Mouse (Mus musculus): Measurements from ENCODE around the gene Tenm2. TPM values are rescaled to one million over a fixed set of nuclear protein-coding genes. Genes with fewer than 3 reads are reported as not detected.

Gene Tenm2
- total and polyA plus RNA-seq, 3 experiments: not detected

GRCm38 (mm10) chr11:36469811-36470551 is 765.8 kb downstream of the Tenm2 start:
- H3K27ac ChIP-seq (ENCODE audit: insufficient read depth, low read depth): no peak overlapping the region
- no peaks in the 10 kb centered on the region for H3K4me1 ChIP-seq (ENCODE audit: control insufficient read depth in 1 of 2, insufficient read depth in 2 of 2)
- no peak overlapping the region for H3K4me3 ChIP-seq (replicated peaks in 1 of 3; ENCODE audit: low read depth in 2 of 3, low read length in 2 of 3, poor library complexity in 1 of 3)
- H3K9ac ChIP-seq (ENCODE audit: insufficient read depth, low read depth): no peak overlapping the region
- peaks cover 84% of the 10 kb centered on the region for H3K9me3 ChIP-seq (replicated peaks; ENCODE audit: low read length)
- H3K4me2 ChIP-seq (ENCODE audit: insufficient read depth, low read depth, poor library complexity, severe bottlenecking): no peak overlapping the region
- H3K27me3 ChIP-seq (replicated peaks): no peaks in the 10 kb centered on the region
- no peaks in the 10 kb centered on the region for H3K79me2 ChIP-seq (replicated peaks; ENCODE audit: control insufficient read depth, extremely low read depth, insufficient read depth, poor library complexity, severe bottlenecking)
- TF ChIP-seq BHLHE40 (IDR thresholded peaks at IDR 0.05; ENCODE audit: low read depth, low read length) (no peak), CHD1 (IDR thresholded peaks at IDR 0.05; ENCODE audit: low read depth, low read length) (no peak), ZKSCAN1 (IDR thresholded peaks at IDR 0.05; ENCODE audit: borderline replicate concordance, low read depth, low read length) (no peak), NRF1 (IDR thresholded peaks at IDR 0.05; ENCODE audit: low read depth, low read length) (no peak), E2F4 (IDR thresholded peaks at IDR 0.05; ENCODE audit: insufficient replicate concordance, low read depth, low read length) (no peak), CTCF (conservative IDR thresholded peaks at IDR 0.05 in 1 of 2, IDR thresholded peaks at IDR 0.05 in 1 of 2; ENCODE audit: low read depth in 2 of 2, low read length in 2 of 2) (no peak), EP300 (IDR thresholded peaks at IDR 0.05; ENCODE audit: low read length) (no peak), ELF1 (IDR thresholded peaks at IDR 0.05; ENCODE audit: low read depth, low read length) (no peak), USF1 (IDR thresholded peaks at IDR 0.05; ENCODE audit: low read depth, low read length) (no peak), USF2 (conservative IDR thresholded peaks at IDR 0.05; ENCODE audit: low read depth, low read length) (no peak), MAFK (IDR thresholded peaks at IDR 0.05; ENCODE audit: insufficient replicate concordance, low read length) (no peak), HCFC1 (IDR thresholded peaks at IDR 0.05; ENCODE audit: low read depth, low read length) (no peak), JUND (conservative IDR thresholded peaks at IDR 0.05; ENCODE audit: low read depth, low read length) (no peak), TBP (conservative IDR thresholded peaks at IDR 0.05; ENCODE audit: low read depth, low read length) (no peak), RCOR1 (conservative IDR thresholded peaks at IDR 0.05; ENCODE audit: low read depth, low read length) (no peak), ZMIZ1 (IDR thresholded peaks at IDR 0.05; ENCODE audit: low read depth, low read length) (no peak), POLR2A (IDR thresholded peaks at IDR 0.05; ENCODE audit: low read depth, low read length) (no peak), UBTF (IDR thresholded peaks at IDR 0.05; ENCODE audit: low read depth, low read length) (no peak)
- dilution Hi-C loops (cut with MboI; ENCODE audit: extremely low pct_ligation_motif_present, extremely low pct_unique_long_range_greater_than_20kb, low sequenced_read_pairs): no loop called here
- no peak for DNase-seq (ENCODE audit: extremely low read depth)
- H3K36me3 ChIP-seq (replicated peaks in 1 of 2; ENCODE audit: control insufficient read depth in 1 of 2, insufficient read depth in 1 of 2, low read length in 1 of 2): no peaks in the 10 kb centered on the region
- in situ Hi-C loops (cut with MboI; ENCODE audit: low pct_ligation_motif_present, low pct_unique_long_range_greater_than_20kb, low sequenced_read_pairs): no loop called here

GRCm38 (mm10) chr11:36458451-36458850 is 777.3 kb downstream of the Tenm2 start:
- dilution Hi-C loops (cut with MboI; ENCODE audit: extremely low pct_ligation_motif_present, extremely low pct_unique_long_range_greater_than_20kb, low sequenced_read_pairs) (no loop called here), in situ Hi-C loops (cut with MboI; ENCODE audit: low pct_ligation_motif_present, low pct_unique_long_range_greater_than_20kb, low sequenced_read_pairs) (no loop called here)
- Histone ChIP-seq H3K4me3 (replicated peaks in 1 of 3; ENCODE audit: low read depth in 2 of 3, low read length in 2 of 3, poor library complexity in 1 of 3) (no peak overlapping the region), H3K9me3 (replicated peaks; ENCODE audit: low read length) (peaks cover 86% of the 10 kb centered on the region), H3K79me2 (replicated peaks; ENCODE audit: control insufficient read depth, extremely low read depth, insufficient read depth, poor library complexity, severe bottlenecking) (no peaks in the 10 kb centered on the region), H3K27ac (ENCODE audit: insufficient read depth, low read depth) (no peak overlapping the region), H3K4me2 (ENCODE audit: insufficient read depth, low read depth, poor library complexity, severe bottlenecking) (no peak overlapping the region), H3K9ac (ENCODE audit: insufficient read depth, low read depth) (no peak overlapping the region), H3K4me1 (ENCODE audit: control insufficient read depth in 1 of 2, insufficient read depth in 2 of 2) (no peaks in the 10 kb centered on the region), H3K27me3 (replicated peaks) (no peaks in the 10 kb centered on the region), H3K36me3 (replicated peaks in 1 of 2; ENCODE audit: control insufficient read depth in 1 of 2, insufficient read depth in 1 of 2, low read length in 1 of 2) (no peaks in the 10 kb centered on the region)
- no peak for DNase-seq (ENCODE audit: extremely low read depth)
- TF ChIP-seq TCF12 (IDR thresholded peaks at IDR 0.05; ENCODE audit: low read depth, low read length) (no peak), ZNF384 (IDR thresholded peaks at IDR 0.05; ENCODE audit: low read depth, low read length) (no peak), MXI1 (IDR thresholded peaks at IDR 0.05; ENCODE audit: low read depth, low read length) (no peak)
